9 mouse cellular contexts compared by ENCODE assay signal in the genomic region with DNA sequence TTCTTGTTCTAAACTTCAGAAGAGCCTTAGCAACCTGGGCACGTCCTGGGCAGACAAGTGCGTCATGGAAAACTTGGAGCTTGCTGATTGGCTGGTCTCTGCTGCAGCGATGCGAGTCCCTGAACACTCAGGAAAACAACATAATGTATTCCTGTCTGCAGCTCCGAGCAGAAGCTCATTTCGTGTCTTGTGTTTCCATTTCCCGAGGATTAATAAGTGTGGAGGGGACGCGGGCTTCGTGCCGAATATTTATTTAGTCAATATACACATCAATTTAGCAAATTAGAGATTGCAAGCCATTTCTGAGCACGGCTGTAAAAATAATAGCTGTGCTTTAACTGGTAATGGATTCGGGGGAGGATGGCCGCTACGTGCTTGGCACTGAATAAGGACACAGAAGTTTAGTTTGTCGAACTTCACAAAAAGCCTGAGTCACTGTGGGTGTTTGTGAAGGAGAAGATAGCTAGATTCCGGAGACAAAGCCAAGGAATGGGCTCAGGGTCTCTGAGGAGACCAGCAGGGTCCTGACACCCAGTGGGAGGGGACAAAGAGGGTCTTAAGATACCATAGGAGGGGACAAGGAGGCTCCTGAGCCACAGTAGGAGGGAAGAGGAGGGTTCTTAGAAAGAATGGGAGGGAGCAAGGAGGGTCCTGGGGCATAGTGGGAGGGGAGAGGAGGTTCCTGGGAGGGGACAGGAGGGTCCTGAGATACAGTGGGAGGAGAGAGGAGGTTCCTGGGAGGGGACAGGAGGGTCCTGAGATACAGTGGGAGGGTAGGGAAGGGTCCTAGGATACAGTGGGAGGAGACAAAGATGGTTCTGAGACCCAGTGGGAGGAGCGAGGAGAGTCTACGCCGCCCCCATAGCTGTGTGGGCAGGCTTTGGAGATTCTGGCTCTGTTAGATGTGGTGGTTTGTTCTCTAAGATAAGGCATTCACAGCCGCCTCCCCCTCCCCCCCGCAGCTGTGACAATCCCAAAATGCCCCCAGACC. TPM values are rescaled to one million over a fixed set of nuclear protein-coding genes. Genes with fewer than 3 reads are reported as not detected.
DNase-seq lines count a peak whose midpoint lies in the region; ATAC-seq and TF ChIP-seq lines count a peak whose summit lies in the region.
"Had no signal": no experiment of that assay in that cellular context is flagged by ENCODE, and none has a peak within 500 bp of the region (broad histone marks: within the 10 kb centered on the region; RNA-seq: fewer than 3 reads in every experiment).

No protein-coding gene starts in this region.

- H3K27me3 ChIP-seq in embryonic facial prominence, embryonic 12.5 days: peaks cover 16% of the 10 kb centered on the region
- peaks cover 7% of the 10 kb centered on the region; the same call in 1 of the 2 replicates for H3K27me3 ChIP-seq in heart, embryonic 14.5 days (ENCODE audit: control insufficient read depth, insufficient read depth, low read length)
- H3K27me3 ChIP-seq in kidney, embryonic 16.5 days (ENCODE audit: insufficient read depth, low read length): peaks cover 37% of the 10 kb centered on the region
- peaks cover 21% of the 10 kb centered on the region for H3K27me3 ChIP-seq in limb, embryonic 13.5 days
- H3K27me3 ChIP-seq in midbrain, embryonic 16.5 days (ENCODE audit: control insufficient read depth, insufficient read depth, low read depth, low read length): 0 out of 2 replicates have a peak, but pooled peaks cover 3% of the 10 kb centered on the region

- TF ChIP-seq CTCF in lung, adult 2 months (IDR thresholded peaks at IDR 0.05; ENCODE audit: insufficient read depth, low read length): no peak

- ATAC-seq in embryonic facial prominence, embryonic 12.5 days (ENCODE audit: insufficient number of reproducible peaks, insufficient read depth, low FRiP score, low TSS enrichment): peak; percentile 90
- peak; percentile 60 for ATAC-seq in heart, embryonic 14.5 days (ENCODE audit: insufficient number of reproducible peaks, insufficient read depth, low FRiP score, low read depth)
- peak; percentile 73 for ATAC-seq in kidney, embryonic 16.5 days (ENCODE audit: low FRiP score, low TSS enrichment)
- peak; percentile 82 for ATAC-seq in limb, embryonic 13.5 days (ENCODE audit: low FRiP score, low read depth)
- ATAC-seq in midbrain, embryonic 16.5 days: peak; percentile 85

- H3K4me1 ChIP-seq in lung, adult 2 months (ENCODE audit: control insufficient read depth, insufficient read depth, low read length): no peaks in the 10 kb centered on the region
- H3K4me1 ChIP-seq in embryonic facial prominence, embryonic 12.5 days: peaks cover 32% of the 10 kb centered on the region
- peaks cover 23 to 25% of the 10 kb centered on the region in 2 experiments for H3K4me1 ChIP-seq in heart, embryonic 14.5 days (ENCODE audit: control insufficient read depth in 2 of 2, insufficient read depth in 2 of 2, low read length in 2 of 2)
- peaks cover 57% of the 10 kb centered on the region for H3K4me1 ChIP-seq in kidney, embryonic 16.5 days (ENCODE audit: insufficient read depth, low read length)
- peaks cover 48% of the 10 kb centered on the region for H3K4me1 ChIP-seq in limb, embryonic 13.5 days
- H3K4me1 ChIP-seq in midbrain, embryonic 16.5 days (ENCODE audit: control insufficient read depth, insufficient read depth, low read length): peaks cover 28% of the 10 kb centered on the region

- peak overlapping the region; percentile 52 for H3K4me2 ChIP-seq in embryonic facial prominence, embryonic 12.5 days (replicated peaks)
- H3K4me2 ChIP-seq in heart, embryonic 14.5 days (ENCODE audit: low read length): peak overlapping the region; percentile 63
- H3K4me2 ChIP-seq in kidney, embryonic 16.5 days (replicated peaks; ENCODE audit: low read depth, low read length): peak overlapping the region; percentile 55
- peak overlapping the region; percentile 64 for H3K4me2 ChIP-seq in limb, embryonic 13.5 days (replicated peaks)
- H3K4me2 ChIP-seq in midbrain, embryonic 16.5 days (ENCODE audit: low read length): peak overlapping the region; percentile 72

- peak; percentile 26 to 41 for DNase-seq in lung, adult 18-20 months
- DNase-seq in lung, adult 2 months: no peak
- peak; percentile 72 for DNase-seq in testis, postnatal 10 days (ENCODE audit: low spot score)

- no peak for TF ChIP-seq POLR2A in lung, adult 2 months (IDR thresholded peaks at IDR 0.05; ENCODE audit: borderline replicate concordance, extremely low read depth, low read depth, low read length)

- 8% methylated on average over 22 of the region's 22 CpGs for WGBS in lung, adult 2 months
- 3% methylated on average over 22 of the region's 22 CpGs for WGBS in embryonic facial prominence, embryonic 12.5 days
- WGBS in heart, embryonic 14.5 days: 5% methylated on average over 22 of the region's 22 CpGs
- 3% methylated on average over 22 of the region's 22 CpGs for WGBS in kidney, embryonic 16.5 days
- WGBS in limb, embryonic 13.5 days: 4% methylated on average over 22 of the region's 22 CpGs
- 1% methylated on average over 22 of the region's 22 CpGs for WGBS in midbrain, embryonic 16.5 days

- H3K9me3 ChIP-seq in embryonic facial prominence, embryonic 12.5 days: no peaks in the 10 kb centered on the region
- H3K9me3 ChIP-seq in heart, embryonic 14.5 days (ENCODE audit: control insufficient read depth, low read length): peaks cover 4% of the 10 kb centered on the region; the same call in 1 of the 2 replicates
- H3K9me3 ChIP-seq in kidney, embryonic 16.5 days (ENCODE audit: low read length): no peaks in the 10 kb centered on the region
- H3K9me3 ChIP-seq in limb, embryonic 13.5 days: no peaks in the 10 kb centered on the region
- H3K9me3 ChIP-seq in midbrain, embryonic 16.5 days (replicated peaks; ENCODE audit: control insufficient read depth, low read length, poor library complexity, severe bottlenecking): no peaks in the 10 kb centered on the region

- H3K27ac ChIP-seq in embryonic facial prominence, embryonic 12.5 days: peak overlapping the region; percentile 96
- H3K27ac ChIP-seq in heart, embryonic 14.5 days (replicated peaks in 1 of 2; ENCODE audit: control insufficient read depth in 1 of 2, insufficient read depth in 1 of 2, low read depth in 2 of 2, low read length in 2 of 2): peak overlapping the region; percentile 85
- H3K27ac ChIP-seq in kidney, embryonic 16.5 days (ENCODE audit: low read length): peak overlapping the region; percentile 95
- H3K27ac ChIP-seq in limb, embryonic 13.5 days: peak overlapping the region; percentile 97
- peak overlapping the region; percentile 89 for H3K27ac ChIP-seq in midbrain, embryonic 16.5 days (ENCODE audit: low read length)

- H3K4me3 ChIP-seq in lung, adult 2 months (replicated peaks; ENCODE audit: extremely low read depth, low read depth, low read length): no peak overlapping the region
- peak overlapping the region; percentile 30 for H3K4me3 ChIP-seq in embryonic facial prominence, embryonic 12.5 days
- H3K4me3 ChIP-seq in heart, embryonic 14.5 days (ENCODE audit: control insufficient read depth in 1 of 2, insufficient read depth in 1 of 2, low read depth in 1 of 2, low read length in 2 of 2): peak overlapping the region; percentile 32 to 35
- peak overlapping the region; percentile 28 for H3K4me3 ChIP-seq in kidney, embryonic 16.5 days (ENCODE audit: low read length)
- peak overlapping the region; percentile 32 for H3K4me3 ChIP-seq in limb, embryonic 13.5 days
- H3K4me3 ChIP-seq in midbrain, embryonic 16.5 days (ENCODE audit: low read depth, low read length): peak overlapping the region; percentile 29

- H3K9ac ChIP-seq in embryonic facial prominence, embryonic 12.5 days: peak overlapping the region; percentile 15; the same call in 1 of the 2 replicates
- H3K9ac ChIP-seq in heart, embryonic 14.5 days (ENCODE audit: low read length): peak overlapping the region; percentile 65
- H3K9ac ChIP-seq in kidney, embryonic 16.5 days (replicated peaks; ENCODE audit: low read length): peak overlapping the region; percentile 52
- H3K9ac ChIP-seq in limb, embryonic 13.5 days: peak overlapping the region; percentile 48
- peak overlapping the region; percentile 61 for H3K9ac ChIP-seq in midbrain, embryonic 16.5 days (ENCODE audit: low read depth, low read length)

- no peaks in the 10 kb centered on the region for H3K36me3 ChIP-seq in embryonic facial prominence, embryonic 12.5 days
- no peaks in the 10 kb centered on the region for H3K36me3 ChIP-seq in heart, embryonic 14.5 days (ENCODE audit: control insufficient read depth, insufficient read depth, low read length)
- H3K36me3 ChIP-seq in kidney, embryonic 16.5 days (ENCODE audit: insufficient read depth, low read length): no peaks in the 10 kb centered on the region
- H3K36me3 ChIP-seq in limb, embryonic 13.5 days: no peaks in the 10 kb centered on the region
- H3K36me3 ChIP-seq in midbrain, embryonic 16.5 days (ENCODE audit: control insufficient read depth, insufficient read depth, low read length): no peaks in the 10 kb centered on the region
- H3K36me3 ChIP-seq: G1E had no signal

RNA-seq across cellular contexts. Expression of a gene that starts 21.0 kb away (rescaled TPM):
- polyA plus RNA-seq in lung, adult 2 months (2012; rRNA removed): 7.9 and 14.0 TPM in 2 replicates
- polyA plus RNA-seq in embryonic facial prominence, embryonic 12.5 days (2016; fragmentation: Nextera tagmentation; extraction: Ambion mirVana): 0.10 TPM in 1 of 2 replicates, not detected in the other
- not detected in 2 replicates for polyA plus RNA-seq in heart, embryonic 14.5 days (2014; fragmentation: Nextera tagmentation; extraction: Ambion mirVana)
- 35.4 and 38.4 TPM in 2 replicates for polyA plus RNA-seq in kidney, embryonic 16.5 days (2015; fragmentation: Nextera tagmentation; extraction: Ambion mirVana)
- polyA plus RNA-seq in limb, embryonic 13.5 days (2015; fragmentation: Nextera tagmentation; extraction: Ambion mirVana): not detected in 2 replicates
- polyA plus RNA-seq in midbrain, embryonic 16.5 days (2015; fragmentation: Nextera tagmentation; extraction: Ambion mirVana): not detected in 2 replicates
- polyA plus RNA-seq: G1E had no signal

RNA-seq across cellular contexts. Expression of a gene that starts 44.9 kb away (rescaled TPM):
- 4.8 and 5.7 TPM in 2 replicates for polyA plus RNA-seq in lung, adult 2 months (2012; rRNA removed)
- 0.39 TPM in 1 of 2 replicates, not detected in the other for polyA plus RNA-seq in embryonic facial prominence, embryonic 12.5 days (2016; fragmentation: Nextera tagmentation; extraction: Ambion mirVana)
- polyA plus RNA-seq in heart, embryonic 14.5 days (2014; fragmentation: Nextera tagmentation; extraction: Ambion mirVana): 1.2 TPM in 1 of 2 replicates, not detected in the other
- 0.67 TPM in 1 of 2 replicates, not detected in the other for polyA plus RNA-seq in kidney, embryonic 16.5 days (2015; fragmentation: Nextera tagmentation; extraction: Ambion mirVana)
- polyA plus RNA-seq in limb, embryonic 13.5 days (2015; fragmentation: Nextera tagmentation; extraction: Ambion mirVana): 0.43 and 0.45 TPM in 2 replicates
- polyA plus RNA-seq in midbrain, embryonic 16.5 days (2015; fragmentation: Nextera tagmentation; extraction: Ambion mirVana): 0.30 TPM in 1 of 2 replicates, not detected in the other
- polyA plus RNA-seq: G1E had no signal

RNA-seq across cellular contexts. Expression of a gene that starts 54.5 kb away (rescaled TPM):
- not detected in 2 replicates for polyA plus RNA-seq in lung, adult 2 months (2012; rRNA removed)
- 0.12 TPM in 1 of 2 replicates, not detected in the other for polyA plus RNA-seq in embryonic facial prominence, embryonic 12.5 days (2016; fragmentation: Nextera tagmentation; extraction: Ambion mirVana)
- 0.19 and 0.65 TPM in 2 replicates for polyA plus RNA-seq in heart, embryonic 14.5 days (2014; fragmentation: Nextera tagmentation; extraction: Ambion mirVana)
- polyA plus RNA-seq in kidney, embryonic 16.5 days (2015; fragmentation: Nextera tagmentation; extraction: Ambion mirVana): 0.07 and 0.10 TPM in 2 replicates
- 0.13 and 0.15 TPM in 2 replicates for polyA plus RNA-seq in limb, embryonic 13.5 days (2015; fragmentation: Nextera tagmentation; extraction: Ambion mirVana)
- polyA plus RNA-seq in midbrain, embryonic 16.5 days (2015; fragmentation: Nextera tagmentation; extraction: Ambion mirVana): 0.06 and 0.11 TPM in 2 replicates
- polyA plus RNA-seq: G1E had no signal

Comparison
In these comparisons a context has a peak if more than half of its experiments do, and no peak if none do; other contexts are left out.
1. H3K9ac ChIP-seq: peak in every context shown above with its lines; median percentile 65 in heart, embryonic 14.5 days; 61 in midbrain, embryonic 16.5 days; 52 in kidney, embryonic 16.5 days; 48 in limb, embryonic 13.5 days; 15 in embryonic facial prominence, embryonic 12.5 days.